Mouse (Mus musculus) C2C12 (cell line): ENCODE data around the gene Sod3.

Source experiments
- CEBPB ChIP-seq: IDR thresholded peaks from one replicate; pipeline ENCODE4 v1.6.1; 2011; ENCODE audit warnings: low read depth, mild to moderate bottlenecking, control low read depth, moderate library complexity
- CTCF ChIP-seq: IDR thresholded peaks from one replicate; pipeline ENCODE4 v1.5.1; 2011; ENCODE audit not compliant: control insufficient read depth, insufficient read depth, insufficient read length
- FOSL1 ChIP-seq: IDR thresholded peaks from one replicate; pipeline ENCODE4 v1.8.0; 2011; ENCODE audit warnings: mild to moderate bottlenecking, low read length; ENCODE audit not compliant: poor library complexity, insufficient read depth, severe bottlenecking
- MAX ChIP-seq: IDR thresholded peaks from one replicate; pipeline ENCODE4 v1.6.1; 2011; ENCODE audit warnings: mild to moderate bottlenecking, control low read depth
- MYOD1 ChIP-seq: IDR thresholded peaks from one replicate; pipeline ENCODE4 v1.6.1; 2011; ENCODE audit warnings: low read depth; ENCODE audit not compliant: control insufficient read depth, insufficient read length
- MYOG ChIP-seq: IDR thresholded peaks from one replicate; pipeline ENCODE4 v1.6.1; 2011; ENCODE audit not compliant: control insufficient read depth, insufficient read length; ENCODE audit errors: extremely low read depth
- USF1 ChIP-seq: IDR thresholded peaks from one replicate; pipeline ENCODE4 v1.6.1; 2011; ENCODE audit warnings: low read depth, mild to moderate bottlenecking, control low read depth, moderate library complexity

DNA sequence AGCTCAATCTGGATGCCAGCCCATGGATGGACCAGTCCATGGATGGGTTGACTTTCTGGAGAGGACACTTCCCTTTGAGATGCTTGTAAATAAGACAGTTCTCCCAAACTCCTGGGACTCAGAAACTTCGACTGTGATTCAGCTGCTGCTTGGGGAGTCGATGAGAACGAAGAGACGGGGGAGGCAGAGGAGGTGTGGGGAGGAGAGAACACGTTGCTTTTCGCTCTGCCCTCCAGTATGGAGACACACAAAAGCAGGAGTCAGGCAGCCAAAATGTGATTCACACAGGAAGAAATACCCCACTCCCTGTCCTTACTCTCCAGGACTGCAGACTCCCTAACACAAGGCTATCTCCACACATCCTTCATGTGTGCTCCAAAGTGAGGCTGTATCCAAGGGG, 26.8 kb downstream of the Sod3 start:
- TF ChIP-seq CEBPB, result no peak
- TF ChIP-seq MYOD1, result no peak
- TF ChIP-seq CTCF, result no peak
- TF ChIP-seq USF1, result no peak
- TF ChIP-seq MAX, result no peak
- no peak for TF ChIP-seq MYOG
- no peak for TF ChIP-seq FOSL1
